Mouse (Mus musculus): Measurements from ENCODE around the gene Tepsin.

GRCm38 (mm10) chr11:120055953-120056732 is 42.4 kb downstream of the Tepsin start:
- no peak for TF ChIP-seq CTCF (IDR thresholded peaks at IDR 0.05; ENCODE audit: low read depth)
- TF ChIP-seq EP300 (IDR thresholded peaks at IDR 0.05; ENCODE audit: low read depth) = no peak

All from liver, embryonic 14.5 days (tissue).